Mouse (Mus musculus) embryonic fibroblast, embryonic 13.5 days (primary cell): ENCODE results near the gene Nelfcd.

Experiments
- CTCF ChIP-seq: IDR thresholded peaks from 2 replicates; pipeline ENCODE4 v1.5.1; 2011; ENCODE audit warnings: mild to moderate bottlenecking, control low read depth, low read length, moderate library complexity, borderline replicate concordance; ENCODE audit not compliant: insufficient read depth
- POLR2A ChIP-seq: IDR thresholded peaks from 2 replicates; pipeline ENCODE4 v1.6.1; 2011; ENCODE audit warnings: low read depth, mild to moderate bottlenecking, control low read depth, low read length, moderate library complexity

GRCm38 (mm10) chr2:174391936-174392335 lies 23.7 kb upstream of the Nelfcd start:
- TF ChIP-seq CTCF (no peak), POLR2A (no peak)
